Mouse (Mus musculus): ENCODE measurements around the gene Mettl21e. TPM values are rescaled to one million over a fixed set of nuclear protein-coding genes. Genes with fewer than 3 reads are reported as not detected.

Mettl21e gene
- total RNA-seq, 2 experiments from 2014 or later: 0.14 TPM; not detected in 1

Other genes with a start within 250 kb of the Mettl21e start
- gene Mettl21c, start 198.9 kb downstream of the Mettl21e start, total RNA-seq (2021): not detected
- not detected for gene Gm8251, start 157.0 kb downstream of the Mettl21e start, total RNA-seq (2021)
- gene Tex30, start 116.5 kb downstream of the Mettl21e start, total RNA-seq (2021): 1 to 10 TPM; 6.3 to 9.2 TPM
- 10 to 100 TPM; 20.7 to 21.3 TPM for gene Kdelc1, start 100.2 kb downstream of the Mettl21e start, total RNA-seq (2021)
- gene Bivm, start 100.0 kb downstream of the Mettl21e start, total RNA-seq (2021): 10 to 100 TPM; 11.1 to 12.8 TPM
- gene Ercc5, start 71.2 kb downstream of the Mettl21e start, total RNA-seq (2021): 10 to 100 TPM; 16.6 to 17.1 TPM